Mouse (Mus musculus) left cerebral cortex, adult 18-20 months (tissue): ENCODE results near the gene Dnajb13. TPM values are rescaled to one million over a fixed set of nuclear protein-coding genes. Genes with fewer than 3 reads are reported as not detected.
"Not testable (repeated sequence)": the region's sequence is repeated elsewhere in the genome, so short reads cannot be mapped to it uniquely, and the experiment has no call there.

Experiments used
- DNase-seq, 2 experiments: peaks; one replicate each; pipeline ENCODE4 v3.0.0; 2021 to 2022; ENCODE audit warnings: low spot score in 2 of 2, mixed read lengths in 1 of 2
- total RNA-seq, 2 experiments: library from RNA; stranded (reverse); gene quantifications; 2 replicates each; pipeline ENCODE4 v1.2.3; 2021

Gene Dnajb13
- total RNA-seq, 2 experiments from 2014 or later, result 0.14 to 0.40 TPM

DNA sequence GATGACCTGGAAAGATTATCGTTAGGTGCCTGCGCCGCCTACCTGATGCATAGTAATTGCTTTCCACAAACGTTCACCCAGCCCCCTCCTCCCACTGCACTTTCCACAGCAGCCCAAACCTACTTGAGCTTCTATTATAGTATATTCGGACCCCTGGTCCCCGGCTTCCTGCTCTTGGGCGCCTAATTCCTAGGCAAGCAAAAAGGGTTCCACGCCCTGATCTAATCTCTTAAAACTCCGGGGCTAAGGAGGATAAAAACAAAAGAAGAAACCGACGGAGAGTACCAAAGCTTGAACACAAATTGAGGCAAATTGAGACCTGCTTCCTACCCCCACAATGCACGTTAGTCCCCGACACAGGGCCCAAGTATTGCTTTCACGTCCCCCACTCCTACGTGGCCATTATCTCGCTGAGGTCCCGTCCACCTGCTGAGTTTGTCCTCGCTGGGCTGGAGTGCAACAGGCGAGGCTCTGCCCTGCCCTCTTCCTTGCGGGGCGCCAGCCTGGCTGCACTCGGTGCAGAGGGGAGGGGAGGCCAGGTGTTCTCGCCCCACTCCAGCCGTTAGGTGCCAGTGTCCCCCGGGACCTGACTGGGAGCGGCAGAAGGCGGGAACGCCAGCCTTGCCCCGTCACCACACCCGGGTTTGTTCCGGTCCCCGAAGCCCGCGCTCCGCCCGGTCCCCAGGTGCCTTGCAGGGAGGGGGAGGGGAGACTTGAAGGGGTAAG lies 22.2 kb downstream of the Dnajb13 start:
- DNase-seq, result no peak

DNA sequence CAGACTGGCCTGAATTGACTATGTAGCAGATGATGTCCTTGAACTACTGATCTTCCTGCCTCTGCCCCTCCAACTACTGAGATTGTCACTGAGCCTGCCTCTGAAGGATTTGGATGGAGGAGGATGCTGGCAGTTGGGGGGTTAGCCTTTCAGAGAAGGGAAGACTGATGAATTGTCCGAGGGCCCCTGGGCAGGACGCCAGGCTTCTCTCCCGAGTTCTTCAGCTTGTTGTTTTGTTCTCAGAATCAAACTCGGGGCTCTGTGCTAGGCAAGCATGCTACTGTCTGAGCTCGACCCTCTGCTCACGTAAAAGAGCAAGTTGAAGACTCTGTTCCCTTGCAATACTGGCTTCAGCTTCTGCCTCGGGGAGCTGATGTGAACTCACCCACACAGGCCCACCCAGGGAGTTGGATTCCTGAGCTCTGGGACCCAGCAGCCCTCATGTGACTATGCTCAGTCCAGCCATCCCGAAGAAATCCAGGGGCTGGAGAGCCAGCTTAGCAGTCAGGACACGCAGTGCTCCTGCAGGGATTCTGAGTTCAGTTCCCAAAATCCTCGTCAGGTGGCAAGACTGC lies 26.2 kb downstream of the Dnajb13 start:
- no peak for DNase-seq

DNA sequence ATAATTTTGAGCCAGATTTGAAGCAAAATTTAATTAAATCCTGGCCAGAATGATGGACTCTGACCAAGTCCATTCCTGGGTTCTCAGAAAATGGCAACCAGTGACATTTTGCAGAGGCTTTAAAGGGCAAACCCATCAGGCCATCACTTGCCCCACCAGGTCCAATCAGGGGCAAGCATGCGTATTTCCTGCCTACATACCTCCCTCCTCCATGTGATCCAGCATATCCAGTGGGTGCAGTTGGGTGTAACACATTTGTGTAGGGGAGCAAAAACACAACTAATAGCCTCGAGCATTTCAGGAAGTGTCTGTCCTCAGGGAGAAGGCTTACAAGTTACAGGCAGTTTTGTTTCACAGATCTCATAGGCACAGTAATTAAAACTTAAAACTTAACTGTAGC lies 27.5 kb downstream of the Dnajb13 start:
- no peak for DNase-seq

- no peak for DNase-seq
Observed at GRCm38 (mm10) chr7:100484493-100484892, 30.3 kb downstream of the Dnajb13 start.

- not testable (repeated sequence) for DNase-seq
Observed at GRCm38 (mm10) chr7:100482046-100482445, 32.7 kb downstream of the Dnajb13 start.

GRCm38 (mm10) chr7:100480175-100480574 lies 34.6 kb downstream of the Dnajb13 start:
- no peak for DNase-seq

DNA sequence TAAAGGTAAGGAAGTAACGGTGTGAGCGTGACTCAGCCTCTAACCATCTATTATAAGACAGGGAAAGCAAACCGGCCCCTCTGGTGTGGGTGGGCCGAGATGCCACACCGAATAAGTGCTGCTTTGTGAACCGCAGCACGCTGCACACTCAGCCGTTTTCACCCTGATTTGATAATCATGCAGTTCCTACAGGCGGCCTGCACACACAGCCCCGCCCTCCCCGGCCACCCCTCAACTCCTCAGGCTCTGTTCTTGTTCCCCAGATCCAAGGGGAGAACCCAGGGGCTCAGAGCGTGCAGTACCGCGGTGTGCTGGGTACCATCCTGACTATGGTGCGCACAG lies 35.0 kb downstream of the Dnajb13 start:
- DNase-seq, result no peak

GRCm38 (mm10) chr7:100479100-100479822 lies 35.5 kb downstream of the Dnajb13 start:
- no peak for DNase-seq

DNA sequence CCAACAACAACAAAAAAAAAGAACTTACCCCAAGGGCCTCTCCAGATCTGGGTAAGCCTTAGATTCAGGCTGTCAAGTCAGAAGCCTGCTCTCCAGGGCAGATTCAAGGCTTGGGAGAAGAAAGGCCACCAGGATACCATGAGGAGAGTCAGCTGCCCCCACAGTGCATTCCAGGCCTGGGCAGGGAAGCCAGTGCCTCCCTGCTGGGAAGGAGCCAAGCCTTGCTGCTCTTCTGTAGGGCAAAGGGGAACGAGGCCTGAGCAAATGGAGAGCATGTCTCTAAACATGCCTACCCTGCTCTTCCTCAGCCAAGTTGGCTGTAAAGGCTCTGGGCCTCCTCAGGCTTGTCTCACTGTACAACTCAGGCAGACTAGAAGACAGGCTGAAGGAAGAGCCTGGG lies 40.1 kb downstream of the Dnajb13 start:
- DNase-seq, result no peak

DNA sequence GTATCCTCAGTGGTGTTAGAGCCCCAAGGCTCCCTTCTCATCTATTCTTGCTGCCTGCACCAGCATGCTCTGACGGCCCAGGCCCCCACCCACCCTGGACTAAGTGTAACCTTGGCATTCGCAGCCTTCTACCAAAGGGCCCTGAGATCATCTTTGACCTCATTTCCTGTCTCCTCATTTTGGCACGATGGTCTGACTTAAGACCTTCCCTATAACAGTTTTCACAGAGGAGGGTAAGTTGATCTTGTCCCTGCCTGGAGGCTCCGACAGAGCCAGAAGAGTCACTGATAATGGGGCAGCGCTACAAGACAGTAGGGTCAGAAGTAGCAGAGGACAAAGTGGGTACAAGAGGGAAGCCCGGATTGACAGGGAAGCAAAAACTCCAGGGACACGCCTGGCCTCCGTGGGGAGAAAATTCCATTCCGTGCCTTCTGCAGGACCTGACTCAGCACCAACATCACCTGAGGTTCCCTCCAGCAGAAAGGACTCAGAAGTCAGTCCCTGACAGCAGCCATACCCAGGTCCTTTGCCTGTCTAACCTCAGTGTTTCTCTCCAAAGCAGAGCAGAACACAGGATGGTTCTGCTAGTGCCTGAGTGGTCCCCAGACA lies 40.8 kb downstream of the Dnajb13 start:
- DNase-seq, result no peak

DNA sequence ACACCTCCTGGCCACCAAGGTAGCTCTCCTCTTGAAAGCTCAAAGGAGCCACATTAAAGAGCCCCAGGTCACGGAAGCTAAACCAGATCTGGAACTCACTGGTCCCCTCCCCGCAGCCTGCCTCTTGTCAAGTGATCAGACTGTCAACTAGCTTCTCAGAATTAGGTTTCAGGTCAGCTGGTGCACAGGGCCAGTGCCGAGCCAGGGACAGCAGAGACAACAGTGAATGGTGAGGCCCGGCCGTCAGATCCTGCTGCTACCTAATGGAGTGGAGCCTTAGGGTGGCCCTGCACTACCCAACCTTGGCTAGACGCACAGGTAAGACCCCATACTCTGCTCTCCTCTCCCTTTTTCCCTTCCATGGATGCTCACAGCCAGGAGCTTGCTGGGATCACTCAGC lies 42.0 kb downstream of the Dnajb13 start, which contains the start of gene Ucp3:
Gene Ucp3 (plus strand): TSS at position 214 of the 400 bp plus-strand sequence.
- no peak for DNase-seq

DNA sequence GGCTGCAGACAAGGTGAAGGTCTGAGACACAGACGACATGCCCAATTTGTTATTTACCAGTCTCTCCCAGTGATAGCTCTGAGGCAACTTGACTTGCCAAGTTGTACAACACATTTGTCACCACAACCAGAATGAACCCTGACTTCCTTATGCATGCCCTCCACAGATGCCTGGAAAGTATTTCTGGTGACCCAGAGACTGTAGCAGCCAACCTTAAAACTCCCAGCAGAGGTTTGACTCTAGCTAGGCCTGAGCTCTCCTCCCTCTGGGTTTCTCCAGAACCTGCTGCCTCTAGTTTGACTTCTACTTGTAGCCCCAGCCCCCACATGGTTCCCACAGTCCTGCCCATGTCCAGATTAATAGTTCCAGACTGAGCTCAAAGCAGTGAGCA lies 43.4 kb downstream of the Dnajb13 start:
- DNase-seq, result no peak

- no peak for DNase-seq
Observed at GRCm38 (mm10) chr7:100470796-100471406, 43.9 kb downstream of the Dnajb13 start.

DNA sequence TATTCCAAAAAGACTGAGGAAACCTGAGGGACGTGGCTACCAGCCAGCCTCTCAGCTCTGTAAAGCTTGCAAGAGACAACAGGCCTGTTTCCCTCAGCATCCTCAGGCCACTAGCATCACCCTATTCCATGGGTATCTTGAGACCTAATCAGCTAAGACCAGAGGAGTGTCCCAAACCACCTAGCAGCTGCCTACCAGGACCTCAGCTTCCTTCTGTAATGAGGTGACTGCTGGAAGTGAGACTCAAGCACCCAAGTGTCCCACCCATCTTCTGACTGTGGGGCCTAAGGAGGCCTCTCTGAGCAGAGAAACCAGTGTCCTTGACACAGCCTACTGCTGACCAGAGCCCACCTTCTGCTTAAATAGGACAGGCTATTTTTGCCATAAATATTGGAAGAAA lies 45.3 kb downstream of the Dnajb13 start:
- DNase-seq, result no peak

DNA sequence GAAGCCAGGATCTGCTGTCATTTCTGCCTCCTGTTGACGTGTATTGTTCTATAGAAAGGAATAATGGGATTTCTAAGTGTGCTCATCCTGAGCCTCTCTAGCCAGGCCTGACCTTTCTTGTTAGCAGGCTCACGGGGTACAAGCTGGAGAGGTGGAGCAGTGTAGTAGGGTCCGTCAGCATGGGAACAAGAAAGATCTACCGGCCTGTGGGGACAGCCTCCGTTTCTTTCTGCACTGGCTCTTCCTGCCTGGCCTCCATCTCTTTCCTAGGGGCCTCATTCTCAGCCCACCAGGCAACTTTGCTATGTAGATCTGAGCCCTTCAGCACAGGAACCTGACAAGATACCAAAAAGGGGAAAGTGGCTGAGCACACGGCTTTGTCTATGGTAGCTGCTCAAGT lies 46.0 kb downstream of the Dnajb13 start:
- no peak for DNase-seq

DNA sequence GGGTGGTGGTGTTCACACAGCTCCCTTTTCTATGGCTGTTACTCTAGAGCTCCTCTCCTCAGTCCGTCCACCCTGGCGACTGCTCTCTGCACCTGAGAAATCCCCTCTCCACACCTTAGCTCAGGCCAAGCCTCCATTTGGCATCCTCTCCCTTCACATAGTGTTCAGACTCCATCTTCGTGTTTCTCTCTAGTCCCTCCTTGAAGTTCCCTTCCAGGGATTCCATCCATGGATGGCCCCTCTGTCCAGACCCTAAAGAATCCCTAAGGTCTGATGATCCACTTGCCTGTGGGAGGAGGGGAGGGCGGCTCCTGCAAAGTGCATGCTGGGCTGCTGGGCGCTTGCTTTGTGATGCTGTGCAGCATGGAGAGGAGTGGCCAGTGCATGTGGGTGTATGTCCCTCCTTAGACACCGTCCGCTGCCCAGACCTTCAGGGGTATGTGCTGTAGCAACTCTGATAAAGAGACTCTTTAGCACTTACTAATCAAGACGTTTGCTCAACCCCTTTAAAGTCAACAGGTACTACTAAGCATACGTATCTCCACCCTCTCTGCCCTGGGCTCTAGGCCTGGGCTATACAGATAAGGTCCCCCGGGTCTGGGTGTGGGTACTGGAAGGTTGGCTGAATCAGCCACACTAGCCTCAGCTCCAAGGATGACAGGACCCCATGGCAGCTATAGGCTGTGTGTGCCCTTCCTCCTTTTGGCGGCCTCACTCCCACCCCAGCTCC lies 47.8 kb downstream of the Dnajb13 start:
- no peak for DNase-seq

DNA sequence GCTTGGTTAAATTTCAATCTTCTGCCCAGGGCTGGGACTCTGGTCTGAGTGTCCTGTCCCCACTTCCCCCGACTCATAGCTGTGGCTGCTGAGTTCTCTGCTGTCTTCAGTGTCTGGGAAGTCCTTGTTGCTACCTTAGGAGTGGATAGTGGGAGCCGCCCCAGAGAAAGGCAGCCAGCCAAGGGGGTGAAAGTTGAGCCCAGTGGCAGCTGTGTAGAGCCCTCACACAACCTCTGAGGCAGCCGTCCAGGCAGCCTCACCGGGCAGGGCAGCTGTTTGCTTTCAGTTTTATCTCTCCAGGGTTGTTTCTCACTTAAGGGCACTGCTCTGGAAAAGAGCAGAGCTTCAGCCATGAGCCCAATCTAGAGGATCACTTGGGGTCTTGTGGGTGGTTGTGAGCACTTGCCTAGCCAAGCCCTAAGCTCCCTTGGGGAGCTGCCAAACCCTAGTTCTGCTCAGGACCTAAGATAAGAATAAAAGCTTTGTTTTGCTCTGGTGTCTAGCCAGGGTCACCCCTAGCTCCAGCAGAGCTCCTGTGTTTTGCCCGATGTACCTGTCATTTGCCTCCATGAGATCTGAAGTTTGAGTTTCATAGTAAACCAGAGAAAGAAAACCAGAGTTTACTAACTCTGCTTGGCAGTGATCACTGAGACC lies 49.0 kb downstream of the Dnajb13 start:
- DNase-seq, result no peak

GRCm38 (mm10) chr7:100465248-100465647 lies 49.5 kb downstream of the Dnajb13 start:
- no peak for DNase-seq

- DNase-seq, result no peak
Observed at GRCm38 (mm10) chr7:100464248-100464647, 50.5 kb downstream of the Dnajb13 start.

- no peak for DNase-seq
Observed at GRCm38 (mm10) chr7:100463757-100464156, 51.0 kb downstream of the Dnajb13 start.
